Mouse (Mus musculus) skeletal muscle tissue, adult 2 months (tissue): ENCODE data around the gene Eif4e1b.

Experiments
- DNase-seq: peaks from one replicate; pipeline ENCODE4 v3.0.0-alpha.2; 2012; ENCODE audit warnings: low read depth, low spot score

The Eif4e1b gene

GRCm38 (mm10) chr13:54783698-54784097 is at the start of gene Eif4e1b:
Gene Eif4e1b, plus strand, starts transcription at chr13:54783998.
- no peak for DNase-seq

- DNase-seq = no peak
Observed at GRCm38 (mm10) chr13:54736931-54737330, 46.9 kb upstream of the Eif4e1b start.

DNA sequence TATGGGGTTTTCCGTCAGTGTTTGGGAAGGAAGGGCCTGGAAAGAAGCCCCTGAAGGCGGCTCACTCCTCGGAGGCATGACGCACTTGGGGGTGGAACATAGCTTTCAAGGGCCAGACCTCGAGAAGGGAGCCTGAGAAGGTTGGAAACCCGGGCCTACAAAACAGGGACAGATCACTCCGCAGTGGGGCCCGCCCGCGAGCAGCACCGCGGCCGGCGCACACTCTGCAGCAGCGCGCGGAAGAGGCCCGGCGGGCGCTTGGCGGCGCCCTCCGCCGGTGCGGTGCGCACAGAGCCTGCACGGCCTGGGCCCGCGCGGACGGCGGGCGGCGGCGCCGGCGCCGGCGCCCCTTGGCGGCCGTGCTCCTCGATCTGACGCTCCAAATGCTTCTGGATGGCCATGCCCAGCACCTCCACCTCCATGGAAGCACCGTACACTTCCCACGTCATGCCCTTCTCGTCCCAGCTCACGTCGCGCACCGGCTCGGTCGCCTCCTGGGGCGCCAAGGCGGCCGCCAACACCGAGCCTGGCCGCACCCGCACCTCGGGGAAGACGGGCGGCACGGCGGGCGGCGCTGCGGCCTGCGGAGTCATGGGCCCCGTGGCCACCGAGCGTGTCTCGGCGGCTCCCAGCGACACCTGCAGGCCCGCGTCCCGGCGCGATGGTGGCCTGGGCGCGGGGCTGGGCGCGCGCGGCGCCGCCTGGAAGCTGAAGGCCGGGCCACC is 46.1 kb upstream of the Eif4e1b start:
- no peak for DNase-seq

DNA sequence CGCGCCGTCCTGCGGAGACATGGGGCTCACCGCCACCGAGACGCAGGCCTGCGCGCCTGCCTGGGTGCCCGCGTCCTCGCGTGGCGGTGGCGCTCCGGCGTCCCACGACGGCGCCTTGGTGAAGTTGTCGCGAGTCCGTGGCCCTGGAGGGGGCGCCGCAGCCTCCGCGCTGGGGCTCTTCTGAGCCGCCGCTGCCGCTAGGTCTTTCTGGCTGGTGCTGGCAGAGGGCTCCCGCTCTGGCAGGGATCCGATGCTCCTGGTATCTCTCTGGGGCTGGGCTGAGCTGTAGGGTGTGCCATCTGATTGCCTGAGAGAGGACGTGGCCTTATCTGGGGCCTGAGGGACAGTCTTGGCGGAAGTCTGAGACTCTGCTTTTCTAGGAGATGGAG is 45.6 kb upstream of the Eif4e1b start:
- no peak for DNase-seq

GRCm38 (mm10) chr13:54746110-54746509 is 37.7 kb upstream of the Eif4e1b start:
- DNase-seq = no peak

- no peak for DNase-seq
Observed at GRCm38 (mm10) chr13:54746896-54747295, 36.9 kb upstream of the Eif4e1b start.

DNA sequence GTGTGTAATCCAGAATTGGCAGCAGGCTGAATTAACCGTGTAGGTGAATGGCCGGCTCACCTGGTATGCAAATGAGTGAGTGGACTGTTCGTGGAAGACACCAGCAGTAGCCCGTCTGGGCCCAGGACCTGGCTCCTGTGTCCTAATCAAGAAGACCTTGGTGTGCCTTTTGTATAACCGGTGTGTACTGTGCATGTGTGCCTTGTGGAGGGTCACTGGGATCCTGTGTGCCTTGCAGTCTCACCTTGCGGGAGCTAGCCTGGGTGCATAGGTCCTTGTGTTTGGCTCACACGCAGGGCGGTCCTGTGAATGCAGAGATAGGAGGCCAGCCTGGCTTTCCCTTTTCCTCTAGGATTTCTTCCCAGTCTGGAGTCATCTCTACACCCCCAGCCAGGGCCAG is 35.6 kb upstream of the Eif4e1b start:
- DNase-seq = no peak

DNA sequence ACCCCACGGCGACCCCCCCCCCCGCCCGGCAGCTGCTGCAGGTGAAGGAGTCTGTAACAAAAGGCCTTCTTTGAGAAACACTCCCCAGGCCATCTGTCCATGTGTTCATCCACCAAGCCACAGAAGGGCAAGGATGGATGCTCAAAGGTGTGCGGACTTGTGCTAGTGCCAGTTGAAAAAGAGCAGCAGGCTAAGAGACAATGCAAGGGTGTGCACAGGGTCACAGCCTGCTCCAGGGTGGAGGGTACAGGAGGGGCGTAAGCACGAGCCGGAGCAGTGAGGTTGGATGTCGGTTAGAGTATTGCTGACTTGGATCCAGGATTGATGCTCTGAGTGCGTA is 35.1 kb upstream of the Eif4e1b start:
- DNase-seq = no peak

- no peak for DNase-seq
Observed at GRCm38 (mm10) chr13:54749061-54749863, 34.5 kb upstream of the Eif4e1b start.

GRCm38 (mm10) chr13:54749864-54750411 is 33.9 kb upstream of the Eif4e1b start, which contains the start of gene Gprin1:
Gene Gprin1, minus strand, starts transcription at chr13:54749874.
- no peak for DNase-seq

GRCm38 (mm10) chr13:54750699-54751098 is 33.1 kb upstream of the Eif4e1b start:
- DNase-seq = no peak

- no peak for DNase-seq
Observed at GRCm38 (mm10) chr13:54752656-54753055, 31.1 kb upstream of the Eif4e1b start.

DNA sequence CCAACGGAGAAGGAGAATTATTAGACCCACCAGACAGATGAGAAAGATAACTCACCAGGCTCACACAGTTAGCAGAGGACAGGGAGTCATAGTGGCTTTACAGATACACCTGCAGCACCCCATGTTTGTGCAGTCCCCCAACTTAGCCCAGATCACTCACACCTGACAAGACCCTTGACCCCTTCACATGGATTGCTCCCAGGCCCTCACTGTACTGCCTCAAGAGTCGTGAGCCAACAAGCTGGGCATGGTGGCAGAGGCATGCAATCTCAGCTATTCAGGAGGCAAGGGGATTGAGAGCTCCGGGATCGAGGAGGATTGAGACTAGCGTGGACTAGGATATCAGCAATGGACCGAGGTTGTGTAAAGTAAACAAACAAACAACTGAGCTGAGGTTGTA is 30.1 kb upstream of the Eif4e1b start:
- no peak for DNase-seq

- DNase-seq = no peak
Observed at GRCm38 (mm10) chr13:54754169-54755080, 29.4 kb upstream of the Eif4e1b start.

DNA sequence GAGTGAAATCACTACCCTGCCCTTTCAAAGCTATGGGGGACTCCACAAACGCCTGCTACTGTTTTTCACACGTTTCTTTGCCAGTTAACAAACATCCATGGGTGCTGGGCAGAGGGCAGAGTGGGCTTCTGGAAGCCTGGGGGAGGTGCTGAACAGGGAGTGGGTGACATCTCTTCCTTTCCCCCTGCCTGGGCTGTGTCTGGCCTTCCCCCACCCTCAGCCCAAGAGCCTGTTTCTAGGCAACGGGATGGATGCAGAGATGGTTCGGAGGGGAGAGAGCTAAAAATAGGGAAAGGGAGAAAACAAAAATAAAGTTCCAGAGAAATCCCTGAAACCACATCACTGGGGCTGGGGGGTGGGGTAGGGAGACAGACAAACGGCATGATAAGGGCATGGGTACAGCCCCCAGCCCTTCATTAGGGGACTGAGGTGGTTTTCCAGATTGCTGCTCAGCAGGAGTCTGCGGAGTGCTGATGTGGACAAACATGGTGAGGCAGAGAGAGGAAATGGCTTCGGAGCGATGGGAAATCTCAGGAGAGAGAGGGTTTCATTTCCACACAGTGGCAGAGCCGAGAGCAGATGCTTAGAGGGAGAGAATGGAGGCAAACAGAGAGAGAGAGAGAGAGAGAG is 28.5 kb upstream of the Eif4e1b start:
- DNase-seq = no peak

GRCm38 (mm10) chr13:54756156-54756712 is 27.6 kb upstream of the Eif4e1b start:
- DNase-seq = no peak

DNA sequence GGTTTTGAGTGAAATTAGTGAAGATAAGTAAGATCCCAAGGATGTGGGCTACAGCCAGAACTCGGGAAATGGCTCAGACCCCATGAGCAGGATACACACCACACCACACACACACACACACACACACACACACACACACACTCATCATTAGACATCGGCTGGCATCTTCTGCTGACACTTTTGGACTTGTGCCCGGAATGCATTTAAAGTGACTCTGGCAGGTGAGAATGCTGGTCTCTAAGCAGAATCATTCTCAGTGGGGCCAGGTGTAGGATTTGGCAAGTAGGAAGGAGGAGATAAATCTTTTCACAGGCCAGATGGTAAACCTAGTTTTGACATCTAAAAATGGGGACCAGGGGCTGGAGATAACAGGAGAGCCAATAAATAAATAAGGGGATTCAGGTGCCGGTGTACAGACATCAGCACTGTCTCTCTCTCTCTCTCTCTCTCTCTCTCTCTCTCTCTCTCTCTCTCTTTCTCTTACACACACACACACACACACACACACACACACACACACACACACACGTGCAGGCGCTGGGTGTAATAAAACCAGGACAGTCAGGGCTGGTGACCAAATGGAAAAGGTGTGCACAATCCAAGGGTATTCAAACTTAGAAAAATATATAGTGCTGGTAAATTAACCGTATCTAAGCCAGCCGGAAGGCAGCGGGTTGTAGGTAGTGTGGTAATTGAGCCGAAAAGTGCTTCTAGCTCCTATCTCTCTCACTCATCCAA is 26.5 kb upstream of the Eif4e1b start:
- no peak for DNase-seq

DNA sequence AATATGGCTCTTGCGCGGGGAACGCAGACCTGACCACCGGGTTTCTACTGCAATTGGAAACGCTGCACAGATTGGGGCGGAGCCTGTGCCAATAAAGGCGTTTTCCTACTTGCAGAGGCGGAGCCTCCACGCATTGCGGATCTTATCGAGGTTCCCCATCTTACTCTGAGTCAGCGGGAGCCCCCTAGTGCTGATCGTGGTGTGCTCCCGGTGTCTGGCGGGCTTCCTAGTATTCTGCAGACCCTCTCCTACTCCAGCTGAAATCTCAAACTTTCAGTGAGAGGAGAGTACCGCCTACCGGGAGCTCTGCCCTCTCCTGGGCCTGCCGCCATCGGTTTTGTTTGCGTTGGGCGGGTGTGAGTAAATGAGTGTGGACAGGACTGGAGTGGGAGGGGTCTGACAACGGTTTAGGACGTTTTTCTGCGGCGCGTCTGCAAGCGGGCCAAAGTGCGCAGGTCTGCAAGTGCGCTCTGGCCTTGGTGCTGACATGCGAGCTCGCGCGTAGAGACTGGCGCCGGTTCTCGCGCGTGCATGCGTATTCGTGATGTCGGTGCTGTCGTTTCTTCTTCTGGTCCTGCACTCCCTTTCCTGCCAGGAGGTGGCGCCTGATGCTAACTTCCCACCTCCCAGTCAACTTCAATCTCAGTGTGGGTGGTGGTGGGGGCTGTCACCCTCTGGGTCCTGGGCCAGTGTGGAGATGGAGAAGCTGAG is 25.6 kb upstream of the Eif4e1b start:
- peak; percentile 56 for DNase-seq

DNA sequence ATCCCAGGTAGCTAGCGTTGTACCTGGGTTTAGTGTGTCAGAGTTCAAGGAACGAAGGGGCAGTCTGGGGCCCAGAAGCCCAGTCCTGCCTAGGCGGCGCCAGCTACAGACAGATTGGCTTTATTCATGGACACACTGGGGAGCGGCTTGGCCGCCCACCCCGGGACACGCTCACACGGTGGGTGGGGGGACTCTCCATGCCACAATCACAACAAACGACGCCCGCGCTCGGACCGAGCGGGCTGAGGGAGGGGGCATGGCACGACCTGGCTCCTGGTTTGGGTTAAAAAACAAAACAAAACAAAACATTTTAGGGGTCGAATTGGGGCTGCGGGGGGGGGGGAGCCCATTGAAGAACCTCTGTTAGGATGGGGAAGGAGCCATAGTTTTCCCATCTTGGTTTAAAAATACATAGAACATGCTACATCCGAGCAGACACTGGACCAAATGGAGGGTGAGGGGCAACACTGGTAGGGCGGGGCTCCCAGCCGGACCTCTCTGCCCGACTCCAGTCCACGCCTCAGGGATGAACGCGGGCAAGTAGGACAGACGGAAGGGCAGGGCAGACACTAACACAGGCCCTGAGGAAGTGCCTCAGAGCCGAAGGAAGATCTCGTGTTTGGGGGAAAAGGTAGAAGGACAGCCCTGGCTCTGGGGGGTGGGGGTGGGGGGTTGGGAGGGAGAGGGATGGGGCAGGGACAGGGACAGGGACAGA is 24.9 kb upstream of the Eif4e1b start:
- DNase-seq = no peak
